Mouse (Mus musculus): ENCODE measurements around the gene Carhsp1. TPM values are rescaled to one million over a fixed set of nuclear protein-coding genes. Genes with fewer than 3 reads are reported as not detected.
A peak's percentile ranks its signal among the peaks of the same experiment; 100 is the strongest.

Carhsp1 gene
- polyA plus RNA-seq, 1 experiment from 2014 or later: 71.2 TPM

DNA sequence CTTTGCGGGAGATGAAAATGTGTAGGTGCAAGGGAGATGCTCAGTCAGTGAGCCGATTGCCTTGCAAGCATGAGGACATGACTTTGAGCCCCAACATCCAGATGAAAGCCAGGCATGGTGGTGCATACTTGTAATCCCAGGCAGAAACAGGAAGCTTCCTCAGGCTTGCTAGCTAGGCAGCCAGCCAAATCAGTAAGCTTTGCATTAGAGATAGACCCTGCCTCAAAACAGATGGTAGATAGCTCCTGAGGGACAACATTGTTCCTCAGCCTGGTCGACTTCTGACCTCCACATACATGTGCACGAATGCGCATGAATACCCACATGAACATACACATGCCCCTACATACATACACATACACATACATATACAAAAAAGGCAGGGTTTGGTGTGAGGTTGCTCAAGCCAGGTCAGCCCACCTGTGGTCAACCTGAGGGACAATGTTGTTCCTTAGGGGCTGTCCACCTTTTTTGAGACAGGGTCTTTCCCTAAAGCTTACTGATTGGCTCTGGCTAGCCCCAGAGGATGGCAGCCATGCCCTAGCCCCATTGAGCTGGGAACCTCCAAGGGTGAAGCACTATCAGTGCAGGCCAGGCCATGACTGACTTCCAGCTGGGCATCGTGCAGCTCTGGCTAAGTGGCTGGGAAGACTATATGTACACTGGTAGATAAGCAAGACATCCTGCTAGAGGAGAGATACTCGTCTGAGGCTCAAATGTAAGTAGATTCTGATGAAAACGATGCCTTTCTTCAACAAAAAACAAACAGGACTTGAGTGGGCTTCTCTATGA is 59.5 kb downstream of the Carhsp1 start:
- Histone ChIP-seq H3K36me3 (replicated peaks; ENCODE audit: insufficient read depth, low read length) (peaks cover 12% of the 10 kb centered on the region), H3K4me2 (ENCODE audit: low read depth, low read length) (peak overlapping the region; percentile 50), H3K4me1 (ENCODE audit: insufficient read depth) (peaks cover 13% of the 10 kb centered on the region), H3K9ac (replicated peaks) (peak overlapping the region; percentile 57), H3K27me3 (ENCODE audit: insufficient read depth, low read length) (no peaks in the 10 kb centered on the region), H3K9me3 (ENCODE audit: low read length) (no peaks in the 10 kb centered on the region), H3K4me3 (ENCODE audit: low read depth, low read length) (no peak overlapping the region), H3K27ac (ENCODE audit: low read depth) (peak overlapping the region; percentile 93)
- DNase-seq (peak; percentile 71), ATAC-seq (peak; percentile 99)
- WGBS (ENCODE audit: insufficient replicate concordance): 62% methylated on average over 8 of the region's 8 CpGs
- TF ChIP-seq CTCF (IDR thresholded peaks at IDR 0.05; ENCODE audit: low read depth): no peak
- peak; percentile 98 for TF ChIP-seq EP300 (IDR thresholded peaks at IDR 0.05; ENCODE audit: low read depth)

DNA sequence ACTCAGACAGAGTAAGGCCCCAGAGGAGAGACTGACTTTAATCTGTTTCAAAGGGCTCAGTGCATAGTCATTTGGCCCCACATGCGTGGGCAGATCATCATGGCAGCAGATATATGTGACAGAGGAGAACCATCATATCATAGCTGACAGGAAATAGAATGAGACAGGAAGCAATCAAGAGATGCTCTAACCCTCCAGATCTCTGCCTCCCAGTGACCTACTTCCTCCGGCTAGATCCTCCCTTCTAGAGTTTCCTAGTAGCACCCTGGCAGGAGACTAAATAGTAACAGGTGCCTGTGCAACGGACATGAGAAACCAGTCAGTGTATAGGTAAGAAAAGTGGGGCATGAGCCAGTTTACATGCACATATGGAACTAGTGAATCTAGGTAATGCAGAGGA is 61.6 kb downstream of the Carhsp1 start:
- TF ChIP-seq CTCF (IDR thresholded peaks at IDR 0.05; ENCODE audit: low read depth) (no peak), EP300 (IDR thresholded peaks at IDR 0.05; ENCODE audit: low read depth) (no peak)
- H3K4me2 ChIP-seq (ENCODE audit: low read depth, low read length): no peak overlapping the region
- H3K4me3 ChIP-seq (ENCODE audit: low read depth, low read length): no peak overlapping the region
- no peak for DNase-seq
- H3K36me3 ChIP-seq (replicated peaks; ENCODE audit: insufficient read depth, low read length): peaks cover 9% of the 10 kb centered on the region
- no peak for ATAC-seq
- WGBS (ENCODE audit: insufficient replicate concordance): 68% methylated on average over 3 of the region's 3 CpGs
- H3K9me3 ChIP-seq (ENCODE audit: low read length): no peaks in the 10 kb centered on the region
- H3K4me1 ChIP-seq (ENCODE audit: insufficient read depth): peaks cover 13% of the 10 kb centered on the region
- no peak overlapping the region for H3K27ac ChIP-seq (ENCODE audit: low read depth)
- H3K27me3 ChIP-seq (ENCODE audit: insufficient read depth, low read length): no peaks in the 10 kb centered on the region
- H3K9ac ChIP-seq (replicated peaks): no peak overlapping the region

Small RNAs within 50 kb of the gene (microRNA-seq; reads per million reads assigned to microRNA genes)
- not detected for gene Gm22137

Other genes starting within 250 kb of the Carhsp1 start
- not detected in 2 replicates for gene Tmem114, start 247.0 kb downstream of the Carhsp1 start, polyA plus RNA-seq (2015; fragmentation: Nextera tagmentation; extraction: Ambion mirVana)
- 6.6 and 6.7 TPM in 2 replicates for gene Mettl22, start 201.4 kb downstream of the Carhsp1 start, polyA plus RNA-seq (2015; fragmentation: Nextera tagmentation; extraction: Ambion mirVana)
- 37.8 and 39.1 TPM in 2 replicates for gene Abat, start 158.7 kb downstream of the Carhsp1 start, polyA plus RNA-seq (2015; fragmentation: Nextera tagmentation; extraction: Ambion mirVana)
- 37.2 and 38.0 TPM in 2 replicates for gene Pmm2, start 34.5 kb downstream of the Carhsp1 start, polyA plus RNA-seq (2015; fragmentation: Nextera tagmentation; extraction: Ambion mirVana)
- gene Tmem186, start 34.4 kb downstream of the Carhsp1 start, polyA plus RNA-seq (2015; fragmentation: Nextera tagmentation; extraction: Ambion mirVana): 6.2 and 7.0 TPM in 2 replicates
- gene Gm5767, start 8.6 kb upstream of the Carhsp1 start, polyA plus RNA-seq (2015; fragmentation: Nextera tagmentation; extraction: Ambion mirVana): 0.43 TPM in 1 of 2 replicates, not detected in the other
- 15.8 and 17.7 TPM in 2 replicates for gene Usp7, start 120.2 kb upstream of the Carhsp1 start, polyA plus RNA-seq (2015; fragmentation: Nextera tagmentation; extraction: Ambion mirVana)
- 7.1 and 7.5 TPM in 2 replicates for gene 1810013L24Rik, start 157.9 kb upstream of the Carhsp1 start, polyA plus RNA-seq (2015; fragmentation: Nextera tagmentation; extraction: Ambion mirVana)

All from liver, postnatal 0 days (tissue).